Mouse (Mus musculus) layer of hippocampus, adult 8-10 months (tissue): ENCODE measurements around the gene Olfr1183. TPM values are rescaled to one million over a fixed set of nuclear protein-coding genes. Genes with fewer than 3 reads are reported as not detected.
"Not testable (repeated sequence)": the region's sequence is repeated elsewhere in the genome, so short reads cannot be mapped to it uniquely, and the experiment has no call there.

Source experiments
- DNase-seq, 2 experiments: peaks; one replicate each; pipeline ENCODE4 v3.0.0; 2022; ENCODE audit warnings: low spot score in 2 of 2
- total RNA-seq, 4 experiments: library from RNA; stranded (reverse); gene quantifications; 2 replicates each; pipeline ENCODE4 v1.2.4; 2022

Gene Olfr1183
- not detected for total RNA-seq

GRCm38 (mm10) chr2:88454567-88454966, at the start of gene Olfr1183:
Gene Olfr1183 (plus strand): TSS chr2:88454867.
- not testable (repeated sequence) for DNase-seq

- DNase-seq, result no peak
These were observed 48.3 kb upstream of the Olfr1183 start, which contains the start of gene Olfr1179 for GRCm38 (mm10) chr2:88406353-88406752. Gene Olfr1179 (minus strand): TSS chr2:88406453.

- no peak for DNase-seq
These were observed 35.6 kb upstream of the Olfr1183 start, which contains the start of gene Olfr1180 for GRCm38 (mm10) chr2:88419051-88419450. Gene Olfr1180 (minus strand): TSS chr2:88419151.

GRCm38 (mm10) chr2:88426071-88426470, 28.6 kb upstream of the Olfr1183 start, which contains the start of gene Olfr1181:
Gene Olfr1181 (minus strand): TSS chr2:88426171.
- no peak for DNase-seq

GRCm38 (mm10) chr2:88449031-88449430, 5.6 kb upstream of the Olfr1183 start, which contains the start of gene Gm13757:
Gene Gm13757 (minus strand): TSS chr2:88449131.
- no peak for DNase-seq

DNA sequence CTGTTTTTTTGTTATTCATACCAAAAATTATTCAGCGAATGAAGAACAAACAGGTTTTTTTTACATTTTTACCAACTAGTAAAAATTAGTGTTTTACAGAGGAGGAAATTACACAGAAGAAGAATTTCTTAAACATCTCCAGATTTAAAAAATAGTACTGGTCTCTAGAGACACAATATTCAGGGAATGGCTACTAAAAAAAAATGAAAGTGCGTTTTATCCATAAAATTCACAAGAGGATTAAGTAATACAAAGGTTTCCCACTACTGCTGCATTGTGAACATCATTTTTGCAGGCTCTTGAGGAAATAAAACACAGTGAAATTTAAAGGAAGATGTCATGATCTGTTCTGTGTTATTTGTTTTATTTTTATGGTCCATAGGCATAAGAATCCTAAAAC, 28.6 kb downstream of the Olfr1183 start, which contains the start of gene Olfr1184:
Gene Olfr1184, plus strand, starts transcription at position 301 of the 400 bp plus-strand sequence.
- no peak for DNase-seq

DNA sequence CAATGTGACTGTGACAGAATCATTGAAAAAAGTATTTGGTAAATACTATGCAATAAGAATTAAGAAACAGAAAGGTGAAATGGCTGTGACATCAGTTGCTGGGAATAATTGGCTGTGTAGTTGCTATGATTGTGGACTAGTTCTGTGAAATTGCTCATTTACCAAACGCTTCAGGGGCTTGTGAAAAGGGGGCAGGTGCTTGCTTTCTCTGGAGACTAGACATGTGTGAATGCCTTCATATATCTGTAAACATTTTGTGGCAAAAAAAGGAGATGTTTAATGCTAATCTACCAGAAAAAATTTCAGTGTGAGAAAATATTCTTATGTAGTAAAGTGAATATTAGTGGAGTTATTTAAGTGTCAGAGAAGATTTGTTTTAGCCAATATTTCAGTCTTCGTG, 38.4 kb downstream of the Olfr1183 start, which contains the start of gene Olfr1185-ps1:
Gene Olfr1185-ps1, plus strand, starts transcription at position 301 of the 400 bp plus-strand sequence.
- DNase-seq, result no peak

DNA sequence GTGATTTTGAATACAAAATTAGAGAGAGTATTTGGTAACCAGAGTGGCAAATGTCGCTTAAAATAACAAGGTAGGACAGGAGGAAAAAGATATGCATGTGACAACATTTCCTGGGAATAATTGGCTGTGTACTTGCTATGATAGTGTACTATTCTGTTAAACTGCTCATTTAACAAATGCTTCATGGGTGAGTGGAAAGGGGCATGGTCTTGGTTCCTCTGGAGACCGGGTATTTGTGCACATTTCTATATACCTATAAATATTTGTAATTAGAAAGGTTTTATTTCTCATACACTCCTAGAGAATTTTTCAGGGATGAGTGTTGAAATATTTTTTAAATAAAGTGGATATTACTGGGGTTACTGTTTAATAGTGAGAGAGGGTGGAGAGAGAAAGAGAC, 63.6 kb downstream of the Olfr1183 start, which contains the start of gene Olfr1186:
Gene Olfr1186, plus strand, starts transcription at position 301 of the 400 bp plus-strand sequence.
- no peak for DNase-seq

Other genes starting within 250 kb of the Olfr1183 start
- gene Olfr1170, start 226.5 kb upstream of the Olfr1183 start, total RNA-seq, result not detected
- not detected for gene Olfr1173, start 175.0 kb upstream of the Olfr1183 start, total RNA-seq
- gene Olfr1174-ps, start 139.7 kb upstream of the Olfr1183 start, total RNA-seq, result not detected
- gene Olfr1175-ps, start 127.7 kb upstream of the Olfr1183 start, total RNA-seq, result not detected
- not detected for gene Olfr1176, start 118.1 kb upstream of the Olfr1183 start, total RNA-seq
- not detected for gene Olfr1177-ps, start 108.4 kb upstream of the Olfr1183 start, total RNA-seq
- gene Olfr1178, start 67.8 kb upstream of the Olfr1183 start, total RNA-seq, result not detected
- gene Olfr1179, start 48.4 kb upstream of the Olfr1183 start, total RNA-seq, result not detected
- gene Olfr1180, start 35.7 kb upstream of the Olfr1183 start, total RNA-seq, result not detected
- not detected for gene Olfr1181, start 28.7 kb upstream of the Olfr1183 start, total RNA-seq
- gene Gm13757, start 5.7 kb upstream of the Olfr1183 start, total RNA-seq, result not detected
- not detected for gene Olfr1184, start 28.7 kb downstream of the Olfr1183 start, total RNA-seq
- gene Olfr1185-ps1, start 38.5 kb downstream of the Olfr1183 start, total RNA-seq, result not detected
- gene Olfr1186, start 63.7 kb downstream of the Olfr1183 start, total RNA-seq, result not detected
- not detected for gene Olfr1188, start 102.1 kb downstream of the Olfr1183 start, total RNA-seq
- gene Olfr1189, start 131.6 kb downstream of the Olfr1183 start, total RNA-seq, result not detected
- gene Olfr1191-ps1, start 185.7 kb downstream of the Olfr1183 start, total RNA-seq, result under 1 TPM in 1 of 4 experiments, not detected in 3; 0.06 TPM
- gene Olfr1192-ps1, start 193.6 kb downstream of the Olfr1183 start, total RNA-seq, result not detected
- gene Olfr1193, start 220.8 kb downstream of the Olfr1183 start, total RNA-seq, result not detected
- gene Olfr1195, start 234.3 kb downstream of the Olfr1183 start, total RNA-seq, result not detected
- gene Olfr1196, start 249.7 kb downstream of the Olfr1183 start, total RNA-seq, result not detected